19 mouse cellular contexts compared by ENCODE assay signal in the genomic region with DNA sequence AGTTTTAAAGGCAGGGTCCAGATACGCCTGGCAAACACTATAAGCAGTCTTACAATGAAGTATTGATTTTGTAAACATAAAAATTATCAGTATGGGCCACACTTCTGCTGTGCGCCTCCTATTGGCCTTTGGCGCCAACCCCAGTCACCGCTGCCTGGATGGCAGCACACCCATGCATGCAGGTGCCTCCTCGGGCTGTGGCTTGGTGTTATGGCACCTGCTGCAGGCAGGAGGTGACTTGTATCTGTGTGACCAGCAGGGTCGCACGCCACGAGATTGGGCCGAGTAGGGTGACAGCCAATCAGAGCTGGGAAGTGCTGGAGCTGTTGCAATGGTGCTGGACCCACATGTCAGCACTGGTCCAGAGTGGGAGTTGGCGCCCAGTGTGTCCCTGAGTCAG. TPM values are rescaled to one million over a fixed set of nuclear protein-coding genes. Genes with fewer than 3 reads are reported as not detected.
A peak's percentile ranks its signal among the peaks of the same experiment; 100 is the strongest.
DNase-seq lines count a peak whose midpoint lies in the region; ATAC-seq and TF ChIP-seq lines count a peak whose summit lies in the region.
"Had no signal": no experiment of that assay in that cellular context is flagged by ENCODE, and none has a peak within 500 bp of the region (broad histone marks: within the 10 kb centered on the region; RNA-seq: fewer than 3 reads in every experiment).

No protein-coding gene starts in this region.

- ATAC-seq in lung, postnatal 0 days = peak; percentile 6; the same call in 1 of the 2 replicates
- 0 out of 2 replicates have a peak, but pooled peaks have one; percentile 13 for ATAC-seq in neutrophil, adult 5-6 weeks (ENCODE audit: extremely low read depth, insufficient number of reproducible peaks, low FRiP score, poor library complexity, severe bottlenecking)
- no peak for ATAC-seq in liver, embryonic 12.5 days
- ATAC-seq: forebrain, embryonic 13.5 days had no signal

- no peak for TF ChIP-seq EP300 in lung, postnatal 0 days (IDR thresholded peaks at IDR 0.05)

- H3K36me3 ChIP-seq in lung, postnatal 0 days (ENCODE audit: insufficient read depth, low read length) = no peaks in the 10 kb centered on the region
- no peaks in the 10 kb centered on the region for H3K36me3 ChIP-seq in liver, embryonic 12.5 days
- H3K36me3 ChIP-seq: embryonic facial prominence, embryonic 13.5 days; heart, embryonic 12.5 days; hindbrain, embryonic 15.5 days had no signal

- H3K27me3 ChIP-seq in lung, postnatal 0 days (replicated peaks; ENCODE audit: insufficient read depth, low read length) = no peaks in the 10 kb centered on the region
- H3K27me3 ChIP-seq in liver, embryonic 12.5 days (replicated peaks) = no peaks in the 10 kb centered on the region
- H3K27me3 ChIP-seq: embryonic facial prominence, embryonic 13.5 days; forebrain, embryonic 13.5 days; heart, embryonic 12.5 days; hindbrain, embryonic 15.5 days had no signal

- no peaks in the 10 kb centered on the region for H3K9me3 ChIP-seq in lung, postnatal 0 days (ENCODE audit: low read length)
- no peaks in the 10 kb centered on the region for H3K9me3 ChIP-seq in liver, embryonic 12.5 days (replicated peaks)
- H3K9me3 ChIP-seq: embryonic facial prominence, embryonic 13.5 days; forebrain, embryonic 13.5 days; heart, embryonic 12.5 days; hindbrain, embryonic 15.5 days had no signal

- no peak overlapping the region for H3K27ac ChIP-seq in lung, postnatal 0 days (ENCODE audit: low read length)
- no peak overlapping the region for H3K27ac ChIP-seq in liver, embryonic 12.5 days
- H3K27ac ChIP-seq: embryonic facial prominence, embryonic 13.5 days; forebrain, embryonic 13.5 days; gastrocnemius, adult 2 months; hindbrain, embryonic 15.5 days had no signal

- H3K9ac ChIP-seq in lung, postnatal 0 days (replicated peaks; ENCODE audit: low read depth) = no peak overlapping the region
- no peak overlapping the region for H3K9ac ChIP-seq in liver, embryonic 12.5 days
- H3K9ac ChIP-seq: embryonic facial prominence, embryonic 13.5 days; forebrain, embryonic 13.5 days; heart, embryonic 12.5 days; hindbrain, embryonic 15.5 days had no signal

- no peak overlapping the region for H3K4me3 ChIP-seq in lung, postnatal 0 days (ENCODE audit: low read depth, low read length)
- H3K4me3 ChIP-seq in liver, embryonic 12.5 days = no peak overlapping the region
- H3K4me3 ChIP-seq: embryonic facial prominence, embryonic 13.5 days; forebrain, embryonic 13.5 days; gastrocnemius, adult 2 months; heart, embryonic 12.5 days; hindbrain, embryonic 15.5 days had no signal

- TF ChIP-seq CTCF in lung, postnatal 0 days (IDR thresholded peaks at IDR 0.05) = no peak

- H3K4me2 ChIP-seq in lung, postnatal 0 days (replicated peaks; ENCODE audit: low read depth, low read length) = no peak overlapping the region
- H3K4me2 ChIP-seq in liver, embryonic 12.5 days = no peak overlapping the region
- H3K4me2 ChIP-seq: embryonic facial prominence, embryonic 13.5 days; forebrain, embryonic 13.5 days; heart, embryonic 12.5 days; hindbrain, embryonic 15.5 days had no signal

- peak; percentile 74 for DNase-seq in heart, adult 11 months
- DNase-seq in heart, postnatal 25 days (ENCODE audit: low spot score) = no peak
- no peak for DNase-seq in lung, postnatal 0 days (ENCODE audit: low spot score)
- DNase-seq in lung, postnatal 10 days = no peak
- no peak for DNase-seq in gastrocnemius, postnatal 4 days (ENCODE audit: low spot score in 2 of 2)
- DNase-seq: adrenal gland, postnatal 10 days; cerebellum, adult 11-12 months; cerebellum, adult 9-10 months; cerebellum, postnatal 25 days; gastrocnemius, adult 2 months; gastrocnemius, postnatal 36 days; heart, postnatal 36 days had no signal

- intact Hi-C loops in heart, postnatal 25 days (cut with DNase I) = loop anchor here (10.0 kb wide), 1 partner anchor 564 kb away; no protein-coding TSS in a partner anchor

- WGBS in lung, postnatal 0 days = 82% methylated on average over 10 of the region's 10 CpGs
- whole genome bisulfite sequencing in liver, embryonic 12.5 days (ENCODE audit: insufficient replicate concordance) = 73% methylated on average over 10 of the region's 10 CpGs

- H3K4me1 ChIP-seq in lung, postnatal 0 days (ENCODE audit: insufficient read depth, low read depth, low read length) = no peaks in the 10 kb centered on the region
- H3K4me1 ChIP-seq in liver, embryonic 12.5 days = no peaks in the 10 kb centered on the region
- H3K4me1 ChIP-seq: embryonic facial prominence, embryonic 13.5 days; forebrain, embryonic 13.5 days; heart, embryonic 12.5 days; hindbrain, embryonic 15.5 days had no signal

RNA-seq across cellular contexts. Expression of gene Fcho1, which starts 53.4 kb away (rescaled TPM):
- total RNA-seq in heart, postnatal 25 days (2021) = under 1 TPM; 0.59 to 0.83 TPM
- 1.4 and 1.8 TPM in 2 replicates for polyA plus RNA-seq in lung, postnatal 0 days (2015; fragmentation: Nextera tagmentation; extraction: Ambion mirVana)
- total RNA-seq in neutrophil, adult 5-6 weeks (2017) = 78.8 and 80.4 TPM in 2 replicates
- total RNA-seq in gastrocnemius, postnatal 4 days (2021) = 1 to 10 TPM in 1 of 2 experiments, under 1 TPM in 1; 0.61 to 1.5 TPM
- 19.5 and 20.6 TPM in 2 replicates for polyA plus RNA-seq in liver, embryonic 12.5 days (2016; fragmentation: Nextera tagmentation; extraction: Ambion mirVana)
- total RNA-seq: gastrocnemius, adult 2 months had no signal
- polyA plus RNA-seq: C2C12 had no signal

Comparison
In these comparisons a context has a peak if more than half of its experiments do, and no peak if none do; other contexts are left out.
1. RNA of gene Fcho1, which starts 53.4 kb away (total RNA-seq): 78.8 to 80.4 TPM in neutrophil, adult 5-6 weeks; 0.61 to 1.5 TPM in gastrocnemius, postnatal 4 days and 0.59 to 0.83 TPM in heart, postnatal 25 days; every median in the first group is over 10 times any median in the second.